Mouse (Mus musculus) lung, postnatal 10 days (tissue): ENCODE measurements around the gene Bloc1s5.
A peak's percentile ranks its signal among the peaks of the same experiment; 100 is the strongest.

Experiments
- DNase-seq: peaks from one replicate; pipeline ENCODE4 v3.0.0; 2021

Bloc1s5 gene

GRCm38 (mm10) chr13:38616887-38617286 is 18.0 kb downstream of the Bloc1s5 start:
- peak; percentile 43 for DNase-seq

GRCm38 (mm10) chr13:38615656-38616055 is 19.3 kb downstream of the Bloc1s5 start:
- DNase-seq, result no peak

- DNase-seq, result no peak
These were observed 20.6 kb downstream of the Bloc1s5 start for GRCm38 (mm10) chr13:38614298-38614697.

- no peak for DNase-seq
These were observed 21.3 kb downstream of the Bloc1s5 start for GRCm38 (mm10) chr13:38613583-38613982.

GRCm38 (mm10) chr13:38612608-38613007 is 22.3 kb downstream of the Bloc1s5 start:
- DNase-seq, result peak; percentile 65

- DNase-seq, result no peak
These were observed 22.7 kb downstream of the Bloc1s5 start for GRCm38 (mm10) chr13:38612179-38612578.

- peak; percentile 77 for DNase-seq
These were observed 24.6 kb downstream of the Bloc1s5 start for GRCm38 (mm10) chr13:38610336-38610735.

GRCm38 (mm10) chr13:38607130-38607529 is 27.8 kb downstream of the Bloc1s5 start:
- DNase-seq, result no peak

GRCm38 (mm10) chr13:38605353-38605752 is 29.6 kb downstream of the Bloc1s5 start:
- DNase-seq, result no peak

- DNase-seq, result no peak
These were observed 31.9 kb downstream of the Bloc1s5 start for GRCm38 (mm10) chr13:38602966-38603365.

- no peak for DNase-seq
These were observed 32.6 kb downstream of the Bloc1s5 start for GRCm38 (mm10) chr13:38602243-38602832.

- DNase-seq, result no peak
These were observed 34.1 kb downstream of the Bloc1s5 start for GRCm38 (mm10) chr13:38600811-38601210.

GRCm38 (mm10) chr13:38597076-38597475 is 37.8 kb downstream of the Bloc1s5 start:
- peak; percentile 23 for DNase-seq

GRCm38 (mm10) chr13:38596461-38596860 is 38.4 kb downstream of the Bloc1s5 start:
- DNase-seq, result no peak

GRCm38 (mm10) chr13:38593114-38593513 is 41.8 kb downstream of the Bloc1s5 start:
- peak; percentile 47 for DNase-seq

- no peak for DNase-seq
These were observed 47.6 kb downstream of the Bloc1s5 start for GRCm38 (mm10) chr13:38587350-38587749.

- DNase-seq, result no peak
These were observed 48.5 kb downstream of the Bloc1s5 start for GRCm38 (mm10) chr13:38586451-38586850.

- peak; percentile 45 for DNase-seq
These were observed 52.1 kb downstream of the Bloc1s5 start for GRCm38 (mm10) chr13:38582768-38583167.

- peak; percentile 93 for DNase-seq
These were observed 54.1 kb downstream of the Bloc1s5 start for GRCm38 (mm10) chr13:38580601-38581457.

- peak; percentile 81 for DNase-seq
These were observed 54.8 kb downstream of the Bloc1s5 start for GRCm38 (mm10) chr13:38579971-38580600.

- no peak for DNase-seq
These were observed 60.2 kb downstream of the Bloc1s5 start for GRCm38 (mm10) chr13:38574668-38575067.

- DNase-seq, result no peak
These were observed 61.6 kb downstream of the Bloc1s5 start for GRCm38 (mm10) chr13:38573281-38573680.

- no peak for DNase-seq
These were observed 69.7 kb downstream of the Bloc1s5 start for GRCm38 (mm10) chr13:38565245-38565644.

- no peak for DNase-seq
These were observed 80.3 kb downstream of the Bloc1s5 start for GRCm38 (mm10) chr13:38554611-38555010.
